Mouse (Mus musculus): Measurements from ENCODE around the gene Gimap1. TPM values are rescaled to one million over a fixed set of nuclear protein-coding genes. Genes with fewer than 3 reads are reported as not detected.
A peak's percentile ranks its signal among the peaks of the same experiment; 100 is the strongest.

Gimap1 gene
- 1 to 10 TPM; 3.1 to 3.4 TPM for total RNA-seq (2021)

DNA sequence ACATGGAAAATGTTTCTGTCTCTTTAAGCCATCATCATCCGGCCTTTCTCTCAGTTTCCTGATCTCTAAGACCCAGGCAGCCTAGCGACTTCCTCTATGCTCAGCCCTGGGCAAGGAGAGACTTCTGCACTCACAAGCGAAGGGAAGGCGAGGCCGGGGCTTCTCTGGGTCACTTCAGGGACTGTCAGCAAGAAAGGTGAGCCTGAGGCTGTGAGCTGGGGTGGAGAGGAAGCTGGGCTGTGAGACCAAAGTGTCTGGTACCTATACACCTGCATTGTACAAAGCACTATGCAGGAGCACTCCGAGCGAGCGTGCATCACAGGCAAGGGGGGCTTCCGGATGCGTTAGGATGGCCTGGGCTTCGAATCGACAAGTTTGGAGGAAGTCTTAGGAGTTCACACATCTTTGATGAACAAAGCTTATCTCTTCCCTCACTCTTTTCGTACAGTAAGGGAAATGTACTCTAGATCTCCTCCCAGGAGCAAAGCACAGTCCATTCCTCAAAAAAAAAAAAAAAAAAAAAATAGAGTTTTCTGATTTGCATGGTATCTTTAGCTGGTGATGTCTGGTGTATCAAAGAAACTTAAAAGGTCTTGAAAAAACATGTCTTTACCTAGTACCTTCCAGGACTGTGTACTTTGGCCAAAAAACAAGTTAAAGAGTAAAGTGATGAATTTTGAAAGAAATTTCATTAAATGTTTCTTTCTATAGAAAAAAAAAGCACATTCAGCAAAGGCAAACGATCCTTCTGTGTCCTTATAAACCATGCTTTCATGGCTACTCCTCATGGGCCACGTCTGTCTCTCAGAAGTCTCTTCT is at the start of gene Gimap1:
TSS of gene Gimap1 (plus strand) at position 94 of the 819 bp plus-strand sequence.
- peak in 1 of 2 experiments; percentile 30 for DNase-seq (ENCODE audit: extremely low spot score in 1 of 2, low spot score in 2 of 2)
- intact Hi-C loops (cut with DNase I): no loop called here

DNA sequence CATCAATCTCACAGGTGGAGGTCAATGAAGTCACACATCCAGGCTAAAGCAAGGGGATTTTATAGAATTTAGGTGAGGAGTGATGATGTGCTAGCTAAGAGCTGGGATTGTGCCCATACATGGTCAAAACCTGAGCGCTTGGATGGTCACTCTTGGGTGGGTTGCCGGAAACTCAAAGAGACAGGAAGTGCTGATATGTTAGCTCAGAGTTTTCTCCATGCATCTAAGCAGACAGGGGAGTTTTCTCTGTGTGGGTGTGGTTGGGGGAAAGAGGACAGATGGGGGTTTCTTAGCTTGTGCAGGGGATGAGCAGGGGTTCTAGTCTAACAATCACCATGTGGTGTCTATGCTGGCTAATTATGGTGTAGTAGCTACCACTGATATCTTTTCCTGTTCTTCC is 49.5 kb upstream of the Gimap1 start:
- intact Hi-C loops (cut with DNase I): no loop called here
- no peak for DNase-seq (ENCODE audit: extremely low spot score in 1 of 2, low spot score in 2 of 2)

DNA sequence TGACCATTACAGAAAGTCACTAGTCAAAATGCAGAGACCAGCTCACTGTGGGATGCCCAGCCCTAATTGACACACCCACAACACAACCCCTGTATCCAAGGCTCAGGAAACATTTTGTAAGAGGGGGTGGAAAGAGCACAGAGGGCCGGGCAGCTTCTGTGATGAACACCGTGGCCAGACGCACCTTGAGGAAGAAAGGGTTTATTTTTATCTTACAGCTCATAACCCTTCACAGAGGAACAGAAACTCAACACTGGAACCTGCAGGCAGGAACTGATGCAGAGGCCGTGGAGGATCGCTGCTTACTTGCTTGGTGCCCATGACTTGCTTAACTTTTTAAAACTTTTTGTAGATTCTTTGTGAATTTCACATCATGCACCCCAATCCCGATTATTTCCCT is 45.9 kb upstream of the Gimap1 start:
- DNase-seq (ENCODE audit: extremely low spot score in 1 of 2, low spot score in 2 of 2): no peak
- intact Hi-C loops (cut with DNase I): no loop called here

DNA sequence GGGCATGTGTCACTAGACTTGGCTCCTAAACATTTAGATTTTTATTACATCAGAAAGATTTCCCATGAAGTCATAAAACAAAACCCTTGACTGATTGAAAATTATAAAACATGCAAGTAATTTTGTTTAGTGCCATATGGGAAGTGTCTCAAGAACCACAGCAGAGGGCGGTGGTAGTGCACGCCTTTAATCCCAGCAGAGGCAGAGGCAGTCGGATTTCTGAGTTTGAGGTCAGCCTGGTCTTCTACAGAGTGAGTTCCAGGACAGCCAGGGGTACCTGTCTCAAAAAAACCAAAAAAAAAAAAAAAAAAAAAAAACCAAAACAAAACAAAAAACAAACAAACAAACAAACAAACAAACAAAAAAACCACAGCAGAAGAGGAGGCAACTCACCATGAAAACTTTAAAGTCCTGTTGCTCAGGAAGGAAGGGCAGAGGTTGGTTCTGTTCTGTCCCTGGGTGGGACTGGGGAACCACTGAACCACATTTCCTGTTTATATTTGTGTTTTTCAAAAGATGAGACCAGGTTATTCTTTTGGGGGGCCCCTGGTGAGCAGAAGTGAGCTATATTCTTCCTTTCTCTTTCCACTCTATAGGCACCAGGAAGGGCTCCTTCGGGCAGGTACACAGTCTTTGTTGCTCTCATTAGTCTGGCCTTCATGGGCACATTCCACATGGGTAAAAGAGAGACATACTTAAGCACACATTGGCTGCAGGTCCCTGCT is 41.9 kb upstream of the Gimap1 start:
- intact Hi-C loops (cut with DNase I): no loop called here
- DNase-seq (ENCODE audit: extremely low spot score in 1 of 2, low spot score in 2 of 2): no peak

DNA sequence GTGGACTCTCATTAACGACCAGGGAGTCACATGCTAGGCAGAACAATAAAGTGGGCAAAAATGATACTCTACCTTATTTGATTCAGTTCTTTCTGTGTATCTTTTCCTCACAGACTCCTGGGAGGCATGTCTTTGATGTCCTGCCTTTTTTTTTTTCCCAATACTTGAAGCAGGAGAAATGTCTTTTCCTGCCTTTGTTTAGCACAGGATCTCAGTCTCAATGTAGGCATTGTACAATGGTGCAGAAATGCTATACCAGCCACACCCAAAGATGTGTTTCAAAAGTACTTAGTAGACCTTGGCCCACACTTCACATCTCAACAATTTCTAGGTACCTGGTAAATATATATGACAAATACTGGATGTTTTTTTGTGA is 41.3 kb upstream of the Gimap1 start:
- DNase-seq (ENCODE audit: extremely low spot score in 1 of 2, low spot score in 2 of 2): no peak
- intact Hi-C loops (cut with DNase I): no loop called here

DNA sequence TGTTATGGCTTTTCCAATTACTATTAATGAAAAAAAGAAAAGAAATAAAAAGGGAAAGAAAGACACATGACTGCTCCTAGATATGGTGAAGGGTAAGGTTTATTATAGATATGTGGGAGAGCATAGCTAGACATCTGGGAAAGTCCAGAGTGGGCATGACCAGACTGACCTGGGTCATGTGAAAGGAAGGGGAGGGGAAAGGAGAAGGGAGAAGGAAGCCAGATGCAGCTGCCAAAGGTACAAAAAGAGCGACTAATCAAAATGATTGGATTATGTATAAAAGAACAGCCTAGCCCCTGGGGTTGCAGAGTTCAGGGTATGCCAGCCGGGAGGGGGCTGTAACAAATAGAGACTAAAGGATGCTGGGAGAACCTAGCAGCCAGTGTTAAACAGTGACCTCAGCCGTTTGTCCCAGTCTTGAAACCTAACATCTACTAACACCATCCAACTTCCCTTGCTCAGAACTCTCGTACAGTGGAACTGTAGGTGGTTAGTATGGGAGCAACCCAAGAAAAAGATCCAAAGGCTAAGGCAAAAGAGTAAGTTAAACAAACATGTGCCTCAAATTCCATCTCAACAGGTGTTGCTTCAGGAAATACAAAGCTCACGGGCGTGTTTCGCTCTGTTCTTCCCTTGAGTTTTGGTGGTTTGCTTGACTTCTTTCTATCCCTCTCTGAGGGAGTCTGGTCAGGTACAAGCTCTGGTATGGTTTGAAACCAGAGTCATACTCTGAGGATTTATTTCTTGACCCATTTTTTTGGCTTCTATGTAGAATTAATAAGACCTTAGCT is 40.6 kb upstream of the Gimap1 start:
- DNase-seq (ENCODE audit: extremely low spot score in 1 of 2, low spot score in 2 of 2): no peak
- intact Hi-C loops (cut with DNase I): no loop called here

DNA sequence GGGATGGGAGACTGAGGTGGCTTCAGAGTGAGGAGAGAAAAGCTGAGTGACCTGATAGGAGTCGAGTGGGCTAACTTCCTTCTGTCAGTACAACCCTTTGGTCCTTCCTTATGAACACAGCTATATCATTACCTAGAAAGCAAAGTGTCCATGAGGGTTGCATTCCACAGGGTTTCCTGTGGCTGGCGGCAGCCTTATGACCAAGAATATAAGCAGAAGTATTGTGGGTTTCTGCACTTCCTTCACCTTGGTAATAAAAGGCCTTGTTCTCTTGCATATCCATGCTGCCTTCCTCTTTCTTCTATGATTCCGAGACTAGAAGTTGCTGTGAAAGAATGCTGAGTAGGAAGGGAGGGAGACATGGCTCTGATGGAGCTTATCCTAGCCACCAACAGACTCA is 40.0 kb upstream of the Gimap1 start:
- no peak for DNase-seq (ENCODE audit: extremely low spot score in 1 of 2, low spot score in 2 of 2)
- intact Hi-C loops (cut with DNase I): no loop called here

DNA sequence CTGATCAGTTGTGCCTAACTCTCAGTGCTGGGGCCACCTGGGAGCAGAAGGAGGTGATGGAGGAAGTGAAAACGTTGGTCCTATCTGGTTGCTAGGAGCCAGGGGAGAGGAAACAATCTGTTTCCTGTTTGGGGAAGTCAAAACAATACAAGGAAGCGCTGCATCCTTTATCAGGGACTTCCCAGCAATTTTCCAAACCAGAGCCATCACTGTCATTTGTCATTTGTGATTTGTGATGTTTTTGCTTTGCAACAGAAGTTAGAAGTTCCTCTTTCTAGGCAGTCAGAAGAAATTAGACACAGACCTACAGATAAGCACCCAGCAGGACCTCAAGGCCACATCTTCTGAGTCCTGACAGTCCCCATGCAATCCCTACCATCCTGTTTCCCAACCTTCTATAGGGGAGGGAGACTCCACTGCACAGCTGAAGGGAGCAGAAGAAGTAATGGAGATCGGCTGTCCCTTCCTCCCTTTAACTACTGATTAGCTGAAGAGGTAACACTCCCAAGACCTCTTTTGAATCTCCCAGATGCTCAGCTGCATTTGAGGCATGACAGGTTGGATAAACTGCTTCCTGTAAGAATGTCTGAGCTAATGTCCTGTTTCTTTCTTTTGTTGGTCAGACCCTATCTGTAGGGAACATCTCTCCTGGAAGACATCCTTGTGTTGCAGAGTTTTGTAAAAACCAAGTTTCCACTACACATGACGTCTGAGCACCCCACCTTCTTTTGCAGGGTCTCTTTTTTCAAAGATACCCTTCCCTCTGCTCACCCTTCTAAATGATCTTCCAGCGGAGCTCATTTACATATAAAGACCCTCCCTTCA is 38.4 kb upstream of the Gimap1 start:
- no peak for DNase-seq (ENCODE audit: extremely low spot score in 1 of 2, low spot score in 2 of 2)
- intact Hi-C loops (cut with DNase I): no loop called here

DNA sequence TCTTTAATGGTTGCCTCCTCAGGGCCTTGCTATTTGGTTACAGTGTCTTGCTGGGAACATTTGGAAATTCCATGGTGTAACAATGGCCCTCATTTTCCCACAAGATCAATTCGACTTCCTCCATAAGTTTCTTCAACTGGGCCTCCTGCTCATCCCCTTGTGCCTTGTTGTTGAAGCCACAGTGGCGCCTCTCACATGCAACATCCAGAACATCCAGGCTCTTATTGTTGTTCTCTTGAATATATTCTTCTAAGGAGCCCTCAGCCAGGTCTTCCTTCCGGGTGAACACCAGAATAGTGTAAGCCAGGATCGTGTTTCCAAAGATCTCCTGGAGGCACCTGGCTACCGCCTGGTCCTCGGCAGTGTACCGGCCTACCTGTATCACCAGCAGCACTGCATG is 36.7 kb upstream of the Gimap1 start:
- no peak for DNase-seq (ENCODE audit: extremely low spot score in 1 of 2, low spot score in 2 of 2)
- intact Hi-C loops (cut with DNase I): no loop called here

DNA sequence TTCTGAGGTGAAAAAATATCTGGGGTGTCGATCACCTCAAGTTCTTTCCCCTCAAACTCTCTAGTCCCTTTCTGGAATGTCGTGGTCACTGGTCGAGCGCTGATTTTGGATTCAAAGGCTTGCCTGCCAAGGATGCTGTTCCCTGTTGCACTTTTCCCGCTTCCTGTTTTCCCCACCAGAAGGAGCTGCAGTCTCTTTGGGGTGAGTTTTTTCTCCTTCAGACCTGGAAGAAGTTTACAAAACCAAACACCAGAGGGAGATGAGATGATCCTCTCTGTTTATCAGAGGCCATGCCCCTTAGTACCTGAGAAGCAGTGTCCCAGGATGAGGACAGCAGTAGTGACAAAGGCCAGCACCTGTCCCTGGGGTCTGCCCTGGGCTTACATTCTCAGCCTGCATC is 36.3 kb upstream of the Gimap1 start:
- intact Hi-C loops (cut with DNase I): no loop called here
- no peak for DNase-seq (ENCODE audit: extremely low spot score in 1 of 2, low spot score in 2 of 2)

DNA sequence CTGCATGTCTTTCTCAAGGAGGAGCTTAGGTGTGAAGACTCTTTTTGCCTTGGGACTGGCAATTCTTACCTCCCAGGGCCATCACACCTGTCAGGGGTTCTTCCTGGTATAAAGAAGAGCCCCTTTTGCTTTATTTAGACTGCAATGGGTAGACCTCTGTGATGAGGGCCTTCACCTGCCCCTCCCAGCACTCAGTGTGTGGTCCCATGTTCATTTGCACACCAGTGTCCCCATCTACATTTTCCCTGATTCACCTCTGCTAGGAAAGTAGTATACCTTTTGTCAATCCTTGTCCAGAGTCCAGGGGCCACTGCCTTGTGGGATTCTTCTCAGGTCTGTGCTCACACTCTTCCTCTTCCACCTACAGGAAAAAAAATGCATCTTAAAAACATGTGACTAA is 34.7 kb upstream of the Gimap1 start:
- intact Hi-C loops (cut with DNase I): no loop called here
- DNase-seq (ENCODE audit: extremely low spot score in 1 of 2, low spot score in 2 of 2): no peak

DNA sequence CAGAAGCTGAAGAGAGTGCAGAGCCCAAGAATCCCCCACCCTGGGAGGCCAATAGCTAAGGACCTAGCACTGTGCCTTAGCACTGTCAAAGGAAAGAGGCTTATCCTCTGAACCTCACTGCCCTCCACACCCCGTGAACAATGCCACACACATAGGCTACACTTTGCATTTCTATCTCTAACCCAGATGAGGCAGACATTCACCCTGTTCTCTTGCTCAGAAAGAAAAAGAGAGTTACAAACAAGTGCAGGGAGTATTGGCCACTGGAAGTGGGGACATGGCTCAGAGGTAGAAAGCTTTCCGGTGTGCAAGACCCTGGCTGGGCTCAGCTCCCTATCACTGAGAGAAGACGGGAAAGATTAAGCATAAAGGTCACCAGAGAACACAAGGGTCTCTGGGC is 32.7 kb upstream of the Gimap1 start:
- no peak for DNase-seq (ENCODE audit: extremely low spot score in 1 of 2, low spot score in 2 of 2)
- intact Hi-C loops (cut with DNase I): no loop called here

DNA sequence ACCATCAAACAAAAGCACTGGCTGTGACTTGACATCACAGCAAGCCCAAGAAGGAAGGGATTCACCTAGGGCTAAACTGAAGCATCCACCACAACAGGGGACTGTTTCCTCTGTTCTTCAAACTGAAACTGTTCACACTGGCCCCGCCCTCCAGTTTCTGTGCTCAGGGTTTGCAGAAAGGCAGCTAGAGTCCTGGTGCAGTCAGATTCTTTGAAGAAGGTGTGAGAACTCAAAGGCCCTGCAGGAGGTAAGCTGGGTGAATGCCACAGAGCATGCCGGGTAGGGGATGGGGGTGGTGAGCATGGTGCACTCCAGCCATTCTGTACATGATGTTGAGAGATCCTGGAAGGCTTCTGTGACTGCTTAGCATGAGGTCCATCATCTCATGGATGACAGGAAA is 20.4 kb upstream of the Gimap1 start, which contains the start of the genes Gm28053 and Gimap7:
TSS of gene Gm28053 (plus strand) at position 153 of the 400 bp plus-strand sequence.
TSS of gene Gimap7 (plus strand) at position 167 of the 400 bp plus-strand sequence.
- intact Hi-C loops (cut with DNase I): no loop called here
- DNase-seq (ENCODE audit: extremely low spot score in 1 of 2, low spot score in 2 of 2): no peak

DNA sequence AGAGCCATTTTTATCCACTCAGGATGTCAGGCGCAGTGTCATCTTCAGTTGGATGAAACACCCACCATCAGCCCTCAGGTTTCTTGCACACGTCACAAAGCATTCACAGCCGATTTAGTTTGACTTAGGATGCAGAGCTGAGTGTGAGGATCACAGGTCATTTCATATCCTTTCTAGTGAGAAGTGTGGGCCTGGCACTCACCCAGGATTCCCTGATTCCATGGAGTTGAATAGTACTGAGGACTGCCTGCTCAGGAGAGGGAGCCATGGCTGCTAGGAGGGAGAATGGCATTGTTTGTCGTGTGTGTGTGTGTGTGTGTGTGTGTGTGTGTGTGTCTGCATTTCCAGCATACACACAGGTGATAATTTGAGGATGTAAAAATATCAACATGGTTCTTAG is 18.5 kb upstream of the Gimap1 start:
- intact Hi-C loops (cut with DNase I): no loop called here
- no peak for DNase-seq (ENCODE audit: extremely low spot score in 1 of 2, low spot score in 2 of 2)

DNA sequence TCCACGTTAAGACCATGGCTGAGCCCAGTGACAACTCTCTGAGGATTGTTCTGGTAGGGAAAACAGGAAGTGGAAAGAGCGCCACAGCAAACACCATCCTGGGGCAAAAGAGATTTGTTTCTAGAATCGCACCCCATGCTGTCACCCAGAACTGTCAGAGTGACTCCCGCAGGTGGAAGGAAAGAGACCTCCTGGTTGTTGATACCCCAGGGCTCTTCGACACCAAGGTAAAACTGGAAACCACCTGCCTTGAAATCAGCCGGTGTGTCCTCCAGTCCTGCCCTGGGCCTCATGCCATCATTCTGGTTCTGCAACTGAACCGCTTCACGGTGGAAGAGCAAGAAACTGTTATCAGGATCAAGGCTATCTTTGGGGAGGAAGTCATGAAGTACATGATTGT is 15.4 kb upstream of the Gimap1 start:
- no peak for DNase-seq (ENCODE audit: extremely low spot score in 1 of 2, low spot score in 2 of 2)
- intact Hi-C loops (cut with DNase I): no loop called here

DNA sequence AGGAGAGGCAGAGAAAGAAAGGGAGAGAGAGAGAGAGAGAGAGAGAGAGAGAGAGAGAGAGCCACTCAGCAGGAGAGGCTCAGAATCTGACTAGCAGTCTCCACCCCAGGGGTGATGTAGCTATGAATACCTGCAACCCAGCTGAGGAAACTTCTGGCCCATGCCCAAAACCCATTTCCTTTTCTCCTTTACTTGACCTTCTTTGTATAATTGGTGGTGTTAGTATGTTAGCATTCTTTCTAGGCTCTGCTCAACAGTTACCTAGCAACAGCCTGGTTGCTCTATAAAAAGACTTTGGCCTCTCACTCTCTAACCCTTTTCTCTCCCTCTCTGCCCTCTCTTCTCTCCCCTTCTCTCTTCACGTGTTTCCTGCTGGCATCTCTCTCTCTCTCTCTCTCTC is 13.4 kb upstream of the Gimap1 start:
- DNase-seq (ENCODE audit: extremely low spot score in 1 of 2, low spot score in 2 of 2): peak; percentile 25 to 65
- intact Hi-C loops (cut with DNase I): no loop called here

DNA sequence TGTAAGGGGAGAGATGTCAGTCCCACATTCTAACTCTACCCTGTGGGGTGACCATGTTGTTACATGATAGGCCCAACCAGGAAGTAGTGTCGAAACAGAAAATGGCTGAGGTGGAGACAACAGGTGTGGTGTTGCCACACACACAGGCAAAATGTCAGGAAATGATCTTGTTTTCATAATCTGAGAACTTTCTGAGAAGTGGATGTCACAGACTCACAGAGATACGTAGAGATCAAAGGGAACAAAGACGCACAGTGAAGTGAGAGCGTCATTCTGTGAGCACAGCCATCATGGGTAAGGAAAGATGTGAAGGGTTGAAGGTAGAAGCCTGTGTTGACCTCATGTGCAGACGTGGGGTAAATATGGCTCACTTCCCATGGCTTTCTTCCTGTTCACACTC is 11.1 kb upstream of the Gimap1 start:
- DNase-seq (ENCODE audit: extremely low spot score in 1 of 2, low spot score in 2 of 2): no peak
- intact Hi-C loops (cut with DNase I): no loop called here

DNA sequence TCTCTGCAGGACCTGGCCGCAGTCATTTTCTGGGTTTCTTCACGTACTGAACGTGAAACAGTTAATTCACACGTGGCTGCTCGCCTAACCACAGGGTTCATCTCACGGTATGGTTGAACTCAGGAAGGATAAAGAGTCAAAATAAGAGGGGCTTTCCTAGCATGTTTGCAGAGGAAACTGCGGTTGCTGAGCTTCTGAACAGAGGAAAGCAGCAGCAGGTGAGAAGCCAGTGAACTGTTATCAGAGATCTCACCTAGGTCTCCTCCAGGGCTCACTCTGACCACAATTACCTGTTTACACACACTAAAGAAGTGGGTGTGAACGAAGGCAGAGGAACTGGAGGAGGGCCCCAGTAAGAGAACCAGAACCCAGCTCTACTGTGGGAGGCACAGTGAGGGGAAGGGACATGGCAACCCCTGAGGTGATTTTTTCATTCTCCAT is 6.0 kb upstream of the Gimap1 start:
- intact Hi-C loops (cut with DNase I): no loop called here
- no peak for DNase-seq (ENCODE audit: extremely low spot score in 1 of 2, low spot score in 2 of 2)

DNA sequence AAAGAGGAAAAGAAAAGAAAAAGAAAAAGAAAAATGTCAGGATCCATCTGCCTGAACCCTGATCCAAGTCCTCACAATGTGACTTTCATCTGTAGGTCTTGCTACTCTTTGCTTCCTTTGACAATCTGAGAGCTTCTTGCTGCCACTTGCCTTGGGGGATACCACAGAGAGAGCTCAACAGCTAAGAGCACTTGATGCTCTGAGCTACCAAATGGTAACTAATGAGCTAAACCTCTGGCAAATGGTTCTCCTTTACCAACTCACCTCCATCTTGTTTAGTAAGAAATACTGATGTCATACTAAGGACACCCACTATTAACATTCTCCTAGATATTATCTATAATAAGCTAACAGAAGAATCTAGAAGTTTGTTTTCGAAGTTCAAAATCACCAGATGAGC is 5.2 kb upstream of the Gimap1 start:
- no peak for DNase-seq (ENCODE audit: extremely low spot score in 1 of 2, low spot score in 2 of 2)
- intact Hi-C loops (cut with DNase I): no loop called here
